Mouse (Mus musculus) monocyte, adult 5-6 weeks (primary cell): ENCODE results near the gene Dmrt1. TPM values are rescaled to one million over a fixed set of nuclear protein-coding genes. Genes with fewer than 3 reads are reported as not detected.
"Not testable (repeated sequence)": the region's sequence is repeated elsewhere in the genome, so short reads cannot be mapped to it uniquely, and the experiment has no call there.

ENCODE experiments used
- ATAC-seq: fragments of 153-309, 156-312 bp; replicated peaks from 2 replicates; pipeline ENCODE4 v1.8.0; 2017; ENCODE audit warnings: mild to moderate bottlenecking; ENCODE audit not compliant: low TSS enrichment, insufficient number of reproducible peaks, severe bottlenecking, poor library complexity, low FRiP score
- total RNA-seq: library from RNA; stranded (forward); fragments of 200-1000, 200-491, 200-594 nt; gene quantifications from 3 replicates; pipeline ENCODE4 v1.2.3, GENCODE M21; 2017

Dmrt1 gene
- total RNA-seq: not detected in 3 replicates

GRCm38 (mm10) chr19:25505360-25506196 is at the start of gene Dmrt1:
Gene Dmrt1, plus strand, starts transcription at chr19:25505618.
- no peak for ATAC-seq

DNA sequence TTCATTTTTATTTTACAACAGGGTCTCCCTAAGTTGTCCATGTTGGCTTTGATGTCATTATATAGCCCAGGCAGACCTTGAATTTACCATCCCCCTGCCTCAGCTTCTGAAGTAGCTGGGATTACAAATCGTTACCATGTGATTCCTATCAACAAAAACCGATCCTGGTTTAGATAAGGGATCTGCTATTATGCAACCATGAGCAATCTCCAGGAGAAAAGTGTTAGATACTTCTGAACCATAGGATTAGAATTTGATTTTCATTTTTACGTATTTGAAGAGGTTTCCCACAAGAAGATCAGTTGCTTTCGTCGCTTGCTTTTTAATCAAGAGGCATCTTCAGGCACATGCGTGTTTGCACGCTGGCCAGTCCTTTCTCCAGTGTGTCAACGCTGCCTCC is 44.7 kb upstream of the Dmrt1 start:
- no peak for ATAC-seq

GRCm38 (mm10) chr19:25461553-25462320 is 43.7 kb upstream of the Dmrt1 start:
- no peak for ATAC-seq

GRCm38 (mm10) chr19:25475806-25476205 is 29.6 kb upstream of the Dmrt1 start:
- ATAC-seq: not testable (repeated sequence)

DNA sequence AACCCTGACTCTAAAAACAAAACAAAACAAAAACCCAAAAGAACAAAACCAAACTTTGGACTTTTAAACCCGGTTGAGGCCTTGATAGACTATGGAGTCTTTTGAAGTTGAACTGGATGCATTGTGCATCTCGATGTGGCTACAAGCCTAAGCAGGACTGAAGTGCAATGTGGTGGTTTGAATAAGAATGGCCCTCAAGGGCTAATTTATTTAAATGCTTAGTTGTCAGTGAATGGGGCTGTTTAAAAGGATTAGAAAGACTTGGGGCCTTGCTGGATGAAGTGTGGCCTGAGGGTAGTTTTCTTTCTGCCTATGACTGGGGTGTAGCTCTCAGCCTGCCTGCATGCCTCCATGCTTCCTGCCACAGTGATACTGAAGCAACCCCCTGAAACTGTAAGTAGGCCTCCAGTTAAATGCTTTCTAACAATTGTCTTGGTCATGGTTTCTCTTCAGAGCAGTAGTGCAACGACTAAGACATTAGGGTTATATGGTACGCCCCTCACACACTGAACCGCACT is 26.2 kb upstream of the Dmrt1 start:
- ATAC-seq: no peak

- no peak for ATAC-seq
These were observed 24.6 kb upstream of the Dmrt1 start for GRCm38 (mm10) chr19:25480820-25481219.

DNA sequence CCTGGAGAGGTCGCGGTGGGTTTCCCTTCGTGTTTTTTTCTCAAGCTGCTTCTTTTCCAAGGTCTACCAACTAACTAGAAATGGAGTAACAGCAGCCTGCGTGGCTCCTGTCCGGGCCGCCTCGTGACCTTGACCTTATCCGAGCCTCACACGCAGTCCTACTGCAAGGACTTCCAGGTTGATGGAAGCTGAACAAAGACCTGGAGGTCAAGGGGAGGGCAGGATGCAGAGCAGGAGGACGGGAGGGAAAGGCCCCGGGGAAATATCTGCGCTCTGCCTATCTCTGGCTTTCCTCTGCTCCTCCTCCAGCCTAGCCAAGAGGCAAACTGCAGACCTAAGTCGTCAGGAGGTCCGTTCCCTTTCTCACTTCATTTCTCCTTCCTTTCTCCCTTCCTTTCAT is 18.9 kb upstream of the Dmrt1 start:
- ATAC-seq: no peak

DNA sequence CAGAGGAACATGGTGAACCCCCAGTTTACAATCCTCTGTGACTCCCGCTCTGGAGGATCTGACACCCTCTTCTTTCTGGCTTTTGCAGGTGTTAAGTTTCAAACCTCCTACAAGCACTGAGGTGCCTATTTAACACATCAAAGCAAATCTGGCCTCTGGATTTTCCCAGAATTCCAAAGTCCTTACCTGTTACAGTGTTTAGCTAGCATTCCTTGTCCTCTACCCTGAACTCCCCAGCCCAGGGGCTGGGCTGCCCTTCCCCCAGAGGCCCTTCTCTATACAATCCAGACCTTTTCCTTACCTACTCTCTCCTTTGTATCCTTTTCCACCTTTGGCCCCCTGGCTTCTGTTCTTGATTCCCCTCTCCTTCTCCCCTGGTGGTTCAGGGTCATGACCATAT is 18.1 kb upstream of the Dmrt1 start:
- ATAC-seq: no peak

DNA sequence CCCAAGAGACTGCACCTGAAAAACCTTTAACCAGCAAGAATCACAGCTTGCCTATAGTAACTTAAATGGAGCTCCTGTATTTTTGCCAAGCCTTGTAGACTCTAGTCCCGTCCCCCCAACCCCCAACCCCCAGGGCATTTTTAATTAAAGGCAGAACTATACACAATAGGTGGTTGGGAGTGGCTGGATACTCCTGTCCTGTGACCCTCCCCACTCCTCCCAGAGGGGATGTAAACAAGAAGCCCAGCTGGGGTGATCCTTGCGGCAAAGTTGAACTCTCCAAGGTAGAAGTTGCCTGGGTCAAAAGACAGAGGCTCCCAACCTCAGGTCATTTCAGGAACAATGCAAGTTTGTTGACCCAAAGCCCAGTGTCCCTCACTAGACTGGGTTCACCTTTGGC is 16.9 kb upstream of the Dmrt1 start:
- ATAC-seq: no peak

DNA sequence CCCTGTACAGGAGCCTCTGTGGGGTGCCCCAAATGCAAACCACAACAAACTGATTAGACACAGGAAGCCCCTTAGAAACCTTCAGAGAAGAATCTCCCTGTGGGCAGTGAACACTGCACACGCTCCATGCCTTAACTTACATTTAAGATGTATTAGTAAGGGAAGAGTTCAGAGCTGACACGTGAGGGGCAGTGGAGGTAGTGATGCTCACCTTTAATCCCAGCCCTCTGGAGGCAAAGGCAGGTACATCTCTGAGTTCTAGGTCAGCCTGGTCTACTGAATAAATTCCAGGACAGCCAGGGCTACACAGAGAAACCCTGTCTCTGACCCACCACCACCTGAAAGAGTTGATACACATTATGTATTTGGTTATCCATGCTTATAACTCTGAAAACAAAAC is 15.9 kb upstream of the Dmrt1 start:
- no peak for ATAC-seq

DNA sequence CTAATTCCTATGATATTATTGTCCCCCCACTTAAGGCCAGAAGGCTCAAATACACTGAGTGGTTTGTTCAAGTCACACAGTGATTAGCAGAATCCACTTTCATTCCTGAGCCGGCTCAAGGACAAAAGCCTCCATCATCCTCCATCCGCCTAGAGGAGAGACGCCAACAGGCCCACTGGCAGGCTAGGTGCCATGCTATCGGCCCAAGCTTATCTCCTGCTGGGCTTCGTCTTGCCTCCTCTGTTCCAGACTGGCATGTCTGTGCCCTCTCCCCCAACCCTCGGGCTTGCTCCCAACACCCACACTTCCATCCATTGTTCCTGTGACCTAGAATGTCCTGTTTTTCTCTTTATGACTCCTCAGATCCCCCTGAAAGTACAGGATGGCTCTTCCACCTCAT is 8.0 kb upstream of the Dmrt1 start:
- no peak for ATAC-seq

DNA sequence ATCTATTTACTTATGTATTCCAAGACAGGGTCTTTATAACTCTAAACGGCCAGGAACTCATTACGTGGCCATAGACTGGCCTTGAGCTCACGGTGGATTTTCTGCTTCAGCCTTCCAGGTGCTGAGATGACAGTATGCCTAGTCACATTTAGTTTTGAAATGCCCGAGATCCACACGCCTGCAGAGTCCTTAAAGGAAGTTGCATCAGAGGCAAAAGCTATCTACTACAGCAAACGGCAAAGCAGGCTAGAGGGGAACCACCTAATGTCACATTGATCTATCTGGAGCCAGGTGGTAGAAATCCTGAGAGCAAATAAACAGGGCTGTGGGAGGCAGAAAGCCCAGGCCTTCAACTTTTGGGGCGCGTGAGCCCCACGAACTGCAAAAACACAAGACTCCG is 540 bp upstream of the Dmrt1 start:
- ATAC-seq: no peak

- ATAC-seq: no peak
These were observed 1.2 kb downstream of the Dmrt1 start for GRCm38 (mm10) chr19:25506616-25507015.

GRCm38 (mm10) chr19:25514986-25515530 is 9.6 kb downstream of the Dmrt1 start:
- no peak for ATAC-seq

- ATAC-seq: no peak
These were observed 18.7 kb downstream of the Dmrt1 start for GRCm38 (mm10) chr19:25524156-25524555.

- no peak for ATAC-seq
These were observed 20.3 kb downstream of the Dmrt1 start for GRCm38 (mm10) chr19:25525726-25526125.

DNA sequence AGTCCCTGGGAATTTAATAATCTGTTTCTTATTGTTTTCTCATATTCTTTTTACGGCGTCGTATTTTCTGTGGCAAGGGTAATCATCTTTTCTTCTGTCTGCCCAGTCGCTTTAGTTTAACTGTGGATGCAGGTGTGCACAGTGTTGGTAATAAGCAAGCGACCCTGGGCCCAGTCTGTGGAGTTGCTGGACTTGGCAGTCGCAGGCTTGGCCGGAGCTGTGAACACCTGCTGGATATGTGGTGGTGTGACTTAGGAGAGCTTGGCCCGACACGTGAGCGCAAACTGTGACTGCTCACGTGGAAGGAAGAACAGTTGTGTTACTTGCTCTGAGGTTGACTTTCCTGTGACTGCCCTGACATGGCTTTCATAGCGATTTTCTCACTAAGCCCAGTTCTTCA is 24.3 kb downstream of the Dmrt1 start:
- no peak for ATAC-seq

- ATAC-seq: no peak
These were observed 40.4 kb downstream of the Dmrt1 start for GRCm38 (mm10) chr19:25545714-25546340.

DNA sequence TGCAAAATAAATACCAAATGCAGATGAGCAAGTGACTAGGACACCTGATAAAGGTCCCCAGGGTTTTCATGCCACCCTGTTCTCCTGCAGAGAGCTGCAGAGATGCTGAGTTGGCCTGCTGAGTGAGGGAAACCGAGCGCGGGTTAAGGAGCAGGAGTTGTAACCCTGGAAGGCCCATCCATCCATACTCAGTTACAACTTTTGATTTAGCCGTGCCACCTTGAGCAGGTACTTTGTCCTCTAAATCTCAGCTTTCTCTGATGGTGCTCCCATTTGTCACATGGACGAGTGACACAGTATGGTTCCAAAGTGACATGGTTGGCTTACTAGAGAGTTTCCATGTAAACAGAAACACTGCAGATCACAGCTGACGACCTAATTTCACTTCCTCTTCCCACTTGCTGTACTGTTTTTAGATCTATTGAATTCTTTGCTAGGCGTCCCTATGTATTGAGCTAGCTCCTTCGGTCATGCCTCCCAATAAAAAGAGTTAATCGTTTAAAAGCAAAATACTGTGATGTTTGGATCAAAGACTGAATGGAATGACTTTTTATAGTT is 41.7 kb downstream of the Dmrt1 start:
- ATAC-seq: peak; percentile 16; the same call in 1 of the 2 replicates
